Mouse (Mus musculus) kidney, embryonic 15.5 days (tissue): ENCODE results near the gene Rpia. TPM values are rescaled to one million over a fixed set of nuclear protein-coding genes. Genes with fewer than 3 reads are reported as not detected.
A peak's percentile ranks its signal among the peaks of the same experiment; 100 is the strongest.

Experiments used
- ATAC-seq: fragments of 200-750 bp; cut with Nextera tagmentation; replicated peaks from 2 replicates; pipeline ENCODE4 v1.8.0; 2017; ENCODE audit warnings: moderate TSS enrichment; ENCODE audit not compliant: low FRiP score
- H3K27ac ChIP-seq: fragments of 300-500 bp; sonication (generic); 2 replicates; pipeline ENCODE4 v1.5.1; 2015; ENCODE audit warnings: mild to moderate bottlenecking, inconsistent platforms
- H3K27me3 ChIP-seq: fragments of 300-500 bp; sonication (generic); 2 replicates; pipeline ENCODE4 v1.6.1; 2015; ENCODE audit warnings: inconsistent platforms
- H3K36me3 ChIP-seq: fragments of 300-500 bp; sonication (generic); 2 replicates; pipeline ENCODE4 v1.6.1; 2015; ENCODE audit warnings: inconsistent platforms
- H3K4me1 ChIP-seq: fragments of 300-500 bp; sonication (generic); 2 replicates; pipeline ENCODE4 v1.6.1; 2015; ENCODE audit warnings: inconsistent platforms
- H3K4me2 ChIP-seq: fragments of 300-500 bp; sonication (generic); 2 replicates; pipeline ENCODE4 v1.6.1; 2015; ENCODE audit warnings: moderate library complexity, mild to moderate bottlenecking, inconsistent platforms
- H3K4me3 ChIP-seq: fragments of 300-500 bp; sonication (generic); replicated peaks from 2 replicates; pipeline ENCODE4 v1.5.1; 2015; ENCODE audit warnings: mild to moderate bottlenecking, inconsistent platforms
- H3K9ac ChIP-seq: fragments of 300-500 bp; sonication (generic); 2 replicates; pipeline ENCODE4 v1.6.1; 2015; ENCODE audit warnings: mild to moderate bottlenecking, inconsistent platforms
- H3K9me3 ChIP-seq: fragments of 300-500 bp; sonication (generic); replicated peaks from 2 replicates; pipeline ENCODE4 v1.6.1; 2016; ENCODE audit warnings: inconsistent platforms
- WGBS: fragments of 180-500 bp; shearing (Covaris S2); methylation state at CpG from one replicate; pipeline ENCODE4 v1.1.7; 2015; ENCODE audit warnings: mixed read lengths; 5-methylcytosine and 5-hydroxymethylcytosine counted together
- polyA plus RNA-seq: library from polyadenylated mRNA; unstranded; fragments of >200 nt; fragmentation: Nextera tagmentation; extraction: Ambion mirVana; gene quantifications from 2 replicates; pipeline ENCODE4 v1.2.1, GENCODE M21; 2015

Gene Rpia
- polyA plus RNA-seq, 1 experiment from 2014 or later, result 3.1 TPM

GRCm38 (mm10) chr6:70821566-70821965, 29.5 kb upstream of the Rpia start:
- Histone ChIP-seq H3K9ac (no peak overlapping the region), H3K4me3 (no peak overlapping the region), H3K4me1 (peaks cover 8% of the 10 kb centered on the region), H3K27me3 (no peaks in the 10 kb centered on the region), H3K27ac (no peak overlapping the region), H3K9me3 (no peaks in the 10 kb centered on the region), H3K36me3 (no peaks in the 10 kb centered on the region), H3K4me2 (no peak overlapping the region)
- WGBS, result 70% methylated on average over 2 of the region's 2 CpGs
- ATAC-seq, result no peak

- Histone ChIP-seq H3K27me3 (no peaks in the 10 kb centered on the region), H3K4me3 (no peak overlapping the region), H3K4me2 (no peak overlapping the region), H3K4me1 (peaks cover 13% of the 10 kb centered on the region; the same call in 1 of the 2 replicates), H3K36me3 (no peaks in the 10 kb centered on the region), H3K27ac (no peak overlapping the region), H3K9me3 (no peaks in the 10 kb centered on the region), H3K9ac (no peak overlapping the region)
- 83% methylated on average over 8 of the region's 8 CpGs for WGBS
- ATAC-seq, result no peak
Observed at GRCm38 (mm10) chr6:70815471-70815870, 23.4 kb upstream of the Rpia start.

- H3K9ac ChIP-seq, result no peak overlapping the region
- H3K9me3 ChIP-seq, result no peaks in the 10 kb centered on the region
- WGBS, result 83% methylated on average over 4 of the region's 4 CpGs
- peaks cover 13% of the 10 kb centered on the region; the same call in 1 of the 2 replicates for H3K4me1 ChIP-seq
- H3K27ac ChIP-seq, result peak overlapping the region; percentile 58
- ATAC-seq, result peak; percentile 44; the same call in 1 of the 2 replicates
- H3K36me3 ChIP-seq, result no peaks in the 10 kb centered on the region
- H3K27me3 ChIP-seq, result no peaks in the 10 kb centered on the region
- H3K4me2 ChIP-seq, result no peak overlapping the region
- H3K4me3 ChIP-seq, result no peak overlapping the region
Observed at GRCm38 (mm10) chr6:70814629-70814950, 22.6 kb upstream of the Rpia start.

GRCm38 (mm10) chr6:70813921-70814628, 22.0 kb upstream of the Rpia start:
- no peaks in the 10 kb centered on the region for H3K9me3 ChIP-seq
- peak overlapping the region; percentile 58 for H3K27ac ChIP-seq
- no peaks in the 10 kb centered on the region for H3K27me3 ChIP-seq
- no peak overlapping the region for H3K4me2 ChIP-seq
- H3K4me1 ChIP-seq, result peaks cover 13% of the 10 kb centered on the region; the same call in 1 of the 2 replicates
- WGBS, result 71% methylated on average over 18 of the region's 18 CpGs
- no peak overlapping the region for H3K4me3 ChIP-seq
- ATAC-seq, result 0 out of 2 replicates have a peak, but pooled peaks have one; percentile 23
- no peaks in the 10 kb centered on the region for H3K36me3 ChIP-seq
- no peak overlapping the region for H3K9ac ChIP-seq

- ATAC-seq, result peak; percentile 59; the same call in 1 of the 2 replicates
- H3K27me3 ChIP-seq, result no peaks in the 10 kb centered on the region
Observed at GRCm38 (mm10) chr6:70812526-70812895, 20.5 kb upstream of the Rpia start.

GRCm38 (mm10) chr6:70811557-70812525, 19.8 kb upstream of the Rpia start:
- H3K27me3 ChIP-seq, result no peaks in the 10 kb centered on the region
- no peak overlapping the region for H3K4me3 ChIP-seq
- peak overlapping the region; percentile 88 for H3K27ac ChIP-seq
- no peak for ATAC-seq
- 16% methylated on average over 6 of the region's 6 CpGs for WGBS
- no peak overlapping the region for H3K9ac ChIP-seq
- no peaks in the 10 kb centered on the region for H3K9me3 ChIP-seq
- peaks cover 13% of the 10 kb centered on the region; the same call in 1 of the 2 replicates for H3K4me1 ChIP-seq
- no peak overlapping the region for H3K4me2 ChIP-seq
- H3K36me3 ChIP-seq, result no peaks in the 10 kb centered on the region

More at GRCm38 (mm10) chr6:70812526-70812895, 20.5 kb upstream of the Rpia start:
- Histone ChIP-seq H3K9me3 (no peaks in the 10 kb centered on the region), H3K9ac (no peak overlapping the region), H3K36me3 (no peaks in the 10 kb centered on the region), H3K4me3 (no peak overlapping the region), H3K4me2 (no peak overlapping the region), H3K27ac (peak overlapping the region; percentile 88), H3K4me1 (peaks cover 13% of the 10 kb centered on the region; the same call in 1 of the 2 replicates)
- 33% methylated on average over 4 of the region's 4 CpGs for WGBS

GRCm38 (mm10) chr6:70810524-70810923, 18.5 kb upstream of the Rpia start:
- no peak for ATAC-seq

GRCm38 (mm10) chr6:70806514-70806912, 14.5 kb upstream of the Rpia start:
- ATAC-seq, result no peak
- Histone ChIP-seq H3K4me2 (no peak overlapping the region), H3K4me1 (peaks cover 15% of the 10 kb centered on the region), H3K9ac (no peak overlapping the region), H3K4me3 (no peak overlapping the region), H3K9me3 (no peaks in the 10 kb centered on the region), H3K27me3 (peaks cover 6% of the 10 kb centered on the region; the same call in 1 of the 2 replicates), H3K27ac (no peak overlapping the region), H3K36me3 (no peaks in the 10 kb centered on the region)
- 62% methylated on average over 1 of the region's 1 CpGs for WGBS

More at GRCm38 (mm10) chr6:70810524-70810923, 18.5 kb upstream of the Rpia start:
- no peaks in the 10 kb centered on the region for H3K36me3 ChIP-seq
- H3K27ac ChIP-seq, result no peak overlapping the region
- no peaks in the 10 kb centered on the region for H3K9me3 ChIP-seq
- 82% methylated on average over 1 of the region's 1 CpGs for WGBS
- H3K27me3 ChIP-seq, result no peaks in the 10 kb centered on the region
- peaks cover 21% of the 10 kb centered on the region for H3K4me1 ChIP-seq
- H3K9ac ChIP-seq, result no peak overlapping the region
- H3K4me3 ChIP-seq, result no peak overlapping the region
- no peak overlapping the region for H3K4me2 ChIP-seq

GRCm38 (mm10) chr6:70805820-70806513, 13.9 kb upstream of the Rpia start:
- Histone ChIP-seq H3K4me1 (peaks cover 15% of the 10 kb centered on the region), H3K36me3 (no peaks in the 10 kb centered on the region), H3K27ac (peak overlapping the region; percentile 23; the same call in 1 of the 2 replicates), H3K9me3 (no peaks in the 10 kb centered on the region), H3K9ac (no peak overlapping the region), H3K4me2 (peak overlapping the region; percentile 52), H3K27me3 (peaks cover 6% of the 10 kb centered on the region; the same call in 1 of the 2 replicates), H3K4me3 (0 out of 2 replicates have a peak overlapping the region, but pooled peaks have one; percentile 1)
- ATAC-seq, result peak; percentile 82
- WGBS, result 15% methylated on average over 13 of the region's 13 CpGs

- Histone ChIP-seq H3K9me3 (no peaks in the 10 kb centered on the region), H3K4me2 (peak overlapping the region; percentile 52), H3K27ac (no peak overlapping the region), H3K36me3 (no peaks in the 10 kb centered on the region), H3K4me3 (0 out of 2 replicates have a peak overlapping the region, but pooled peaks have one; percentile 8), H3K27me3 (peaks cover 6% of the 10 kb centered on the region; the same call in 1 of the 2 replicates), H3K4me1 (peaks cover 15% of the 10 kb centered on the region), H3K9ac (no peak overlapping the region)
- 12% methylated on average over 7 of the region's 7 CpGs for WGBS
- ATAC-seq, result peak; percentile 71
Observed at GRCm38 (mm10) chr6:70805267-70805666, 13.2 kb upstream of the Rpia start.

GRCm38 (mm10) chr6:70804632-70805031, 12.6 kb upstream of the Rpia start:
- H3K36me3 ChIP-seq, result no peaks in the 10 kb centered on the region
- H3K9me3 ChIP-seq, result no peaks in the 10 kb centered on the region
- peak overlapping the region; percentile 39; the same call in 1 of the 2 replicates for H3K4me2 ChIP-seq
- H3K27me3 ChIP-seq, result peaks cover 6% of the 10 kb centered on the region; the same call in 1 of the 2 replicates
- H3K4me1 ChIP-seq, result peaks cover 15% of the 10 kb centered on the region
- no peak overlapping the region for H3K9ac ChIP-seq
- H3K4me3 ChIP-seq, result 0 out of 2 replicates have a peak overlapping the region, but pooled peaks have one; percentile 12
- H3K27ac ChIP-seq, result no peak overlapping the region
- no peak for ATAC-seq
- WGBS, result 28% methylated on average over 3 of the region's 3 CpGs
